Mouse (Mus musculus) neural tube, embryonic 15.5 days (tissue): ENCODE measurements around the gene Pga5. TPM values are rescaled to one million over a fixed set of nuclear protein-coding genes. Genes with fewer than 3 reads are reported as not detected.

ENCODE experiments used
- ATAC-seq: fragments of 200-750 bp; cut with Nextera tagmentation; 2 replicates; pipeline ENCODE4 v1.8.0; 2017; ENCODE audit warnings: mild to moderate bottlenecking, moderate TSS enrichment, moderate library complexity; ENCODE audit not compliant: low FRiP score
- H3K27ac ChIP-seq: fragments of 300-500 bp; sonication (generic); replicated peaks from 2 replicates; pipeline ENCODE4 v1.5.1; 2015; ENCODE audit warnings: mild to moderate bottlenecking, inconsistent platforms
- H3K27me3 ChIP-seq: fragments of 300-500 bp; sonication (generic); replicated peaks from 2 replicates; pipeline ENCODE4 v1.6.1; 2015; ENCODE audit warnings: inconsistent platforms
- H3K36me3 ChIP-seq: fragments of 300-500 bp; sonication (generic); 2 replicates; pipeline ENCODE4 v1.6.1; 2015; ENCODE audit warnings: inconsistent platforms
- H3K4me1 ChIP-seq: fragments of 300-500 bp; sonication (generic); 2 replicates; pipeline ENCODE4 v1.6.1; 2015; ENCODE audit warnings: inconsistent platforms
- H3K4me2 ChIP-seq: fragments of 300-500 bp; sonication (generic); 2 replicates; pipeline ENCODE4 v1.6.1; 2015; ENCODE audit warnings: inconsistent platforms, mild to moderate bottlenecking, moderate library complexity
- H3K4me3 ChIP-seq: fragments of 300-500 bp; sonication (generic); replicated peaks from 2 replicates; pipeline ENCODE4 v1.5.1; 2015; ENCODE audit warnings: mild to moderate bottlenecking, inconsistent platforms
- H3K9ac ChIP-seq: fragments of 300-500 bp; sonication (generic); replicated peaks from 2 replicates; pipeline ENCODE4 v1.6.1; 2015; ENCODE audit warnings: mild to moderate bottlenecking, inconsistent platforms
- H3K9me3 ChIP-seq: fragments of 300-500 bp; sonication (generic); replicated peaks from 2 replicates; pipeline ENCODE4 v1.6.1; 2016; ENCODE audit warnings: inconsistent platforms
- WGBS: fragments of 180-500 bp; shearing (Covaris S2); methylation state at CpG from one replicate; pipeline ENCODE4 v1.1.7; 2015; ENCODE audit warnings: mixed read lengths; 5-methylcytosine and 5-hydroxymethylcytosine counted together
- polyA plus RNA-seq: library from polyadenylated mRNA; unstranded; fragments of >200 nt; fragmentation: Nextera tagmentation; extraction: Ambion mirVana; gene quantifications from 2 replicates; pipeline ENCODE4 v1.2.1, GENCODE M21; 2015

Pga5 gene
- polyA plus RNA-seq, 1 experiment from 2014 or later: not detected

DNA sequence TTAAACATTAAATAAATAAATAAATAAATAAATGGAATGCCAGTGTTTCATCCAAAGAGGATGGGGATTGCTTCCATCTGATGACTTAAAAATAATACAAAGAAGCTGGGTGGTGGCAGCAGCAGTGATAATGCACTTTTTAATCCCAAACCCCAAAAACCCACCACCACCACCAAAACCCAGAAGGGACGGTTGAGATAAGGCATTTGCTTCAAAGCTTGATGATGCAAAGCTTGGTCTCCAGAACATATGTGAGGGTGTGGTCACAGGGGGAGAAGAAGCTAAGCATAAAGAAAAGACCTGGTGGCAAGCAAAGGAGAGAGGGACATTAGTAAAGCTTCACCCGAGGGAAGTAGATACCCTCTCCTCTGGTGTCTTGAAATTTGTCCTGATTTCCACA lies 16.0 kb downstream of the Pga5 start:
- 85% methylated on average over 2 of the region's 2 CpGs for WGBS
- Histone ChIP-seq H3K9me3 (no peaks in the 10 kb centered on the region), H3K27ac (no peak overlapping the region), H3K9ac (no peak overlapping the region), H3K27me3 (no peaks in the 10 kb centered on the region), H3K36me3 (no peaks in the 10 kb centered on the region), H3K4me1 (no peaks in the 10 kb centered on the region), H3K4me2 (no peak overlapping the region), H3K4me3 (no peak overlapping the region)
- ATAC-seq: no peak

DNA sequence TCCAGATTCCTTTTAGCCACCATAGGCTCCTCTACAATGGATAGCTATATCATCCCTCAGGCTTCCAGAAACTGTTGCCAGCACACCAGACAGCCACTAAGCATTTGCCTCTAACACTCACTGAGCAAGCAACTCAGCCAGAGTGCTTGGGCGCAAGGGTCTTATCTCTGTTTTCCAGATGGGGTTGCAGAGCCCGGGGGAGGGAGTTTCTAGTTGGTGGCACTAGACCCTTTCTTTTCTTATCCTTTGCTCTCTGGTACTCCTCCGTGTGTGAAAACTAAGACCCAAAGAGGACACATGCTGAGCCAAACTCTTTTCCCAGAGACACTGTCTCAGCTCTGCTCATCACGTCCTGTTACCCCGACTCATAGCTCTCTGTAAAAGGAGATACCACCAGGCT lies 16.5 kb downstream of the Pga5 start:
- Histone ChIP-seq H3K4me2 (no peak overlapping the region), H3K4me3 (no peak overlapping the region), H3K27me3 (no peaks in the 10 kb centered on the region), H3K27ac (no peak overlapping the region), H3K9me3 (no peaks in the 10 kb centered on the region), H3K4me1 (no peaks in the 10 kb centered on the region), H3K36me3 (no peaks in the 10 kb centered on the region), H3K9ac (no peak overlapping the region)
- no peak for ATAC-seq
- 81% methylated on average over 5 of the region's 5 CpGs for WGBS

DNA sequence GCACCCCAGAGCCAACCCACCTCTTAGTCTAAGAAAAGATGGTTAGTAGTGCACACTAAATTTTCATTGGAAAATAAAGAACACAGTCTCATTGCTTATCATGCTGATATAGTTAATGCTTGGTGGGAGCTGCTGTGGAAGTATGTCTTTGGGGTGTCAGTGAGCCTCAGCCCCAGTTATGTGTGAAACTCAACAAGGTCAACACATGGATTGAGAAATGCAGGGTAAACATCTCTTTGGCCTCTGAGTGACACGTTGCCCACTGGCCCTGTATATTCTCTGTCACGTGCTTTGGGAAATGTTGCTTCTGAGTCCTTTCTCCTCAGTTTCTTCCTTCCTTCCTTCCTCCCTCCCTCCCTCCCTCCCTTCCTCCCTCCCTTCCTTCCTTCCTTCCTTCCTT lies 19.5 kb downstream of the Pga5 start:
- no peaks in the 10 kb centered on the region for H3K4me1 ChIP-seq
- no peaks in the 10 kb centered on the region for H3K36me3 ChIP-seq
- no peaks in the 10 kb centered on the region for H3K9me3 ChIP-seq
- no peak overlapping the region for H3K9ac ChIP-seq
- H3K27me3 ChIP-seq: no peaks in the 10 kb centered on the region
- no peak overlapping the region for H3K4me3 ChIP-seq
- WGBS: 91% methylated on average over 2 of the region's 2 CpGs
- ATAC-seq: no peak
- H3K27ac ChIP-seq: no peak overlapping the region
- no peak overlapping the region for H3K4me2 ChIP-seq

DNA sequence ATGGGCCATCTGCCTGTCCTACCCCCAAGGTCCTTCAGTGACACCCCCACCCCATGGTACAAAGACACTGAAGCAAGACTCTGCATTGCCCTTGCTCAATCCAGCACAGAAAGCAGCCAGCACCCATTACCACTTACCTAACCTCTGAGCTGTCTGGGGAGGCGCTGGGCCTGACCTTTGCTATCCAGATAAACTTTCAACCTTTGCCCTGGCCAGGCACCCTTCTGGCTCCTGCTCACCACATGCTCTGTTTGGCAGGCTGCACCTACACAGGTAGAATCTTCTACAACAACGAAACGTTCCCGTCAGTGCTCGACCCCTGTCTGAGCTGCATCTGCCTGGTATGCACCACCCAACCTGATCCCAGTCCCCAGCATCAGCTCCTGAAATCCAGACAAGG lies 20.1 kb downstream of the Pga5 start:
- Histone ChIP-seq H3K4me3 (no peak overlapping the region), H3K9me3 (no peaks in the 10 kb centered on the region), H3K27ac (no peak overlapping the region), H3K27me3 (no peaks in the 10 kb centered on the region), H3K36me3 (no peaks in the 10 kb centered on the region), H3K4me1 (no peaks in the 10 kb centered on the region), H3K9ac (no peak overlapping the region), H3K4me2 (no peak overlapping the region)
- 86% methylated on average over 5 of the region's 5 CpGs for WGBS
- ATAC-seq: no peak

DNA sequence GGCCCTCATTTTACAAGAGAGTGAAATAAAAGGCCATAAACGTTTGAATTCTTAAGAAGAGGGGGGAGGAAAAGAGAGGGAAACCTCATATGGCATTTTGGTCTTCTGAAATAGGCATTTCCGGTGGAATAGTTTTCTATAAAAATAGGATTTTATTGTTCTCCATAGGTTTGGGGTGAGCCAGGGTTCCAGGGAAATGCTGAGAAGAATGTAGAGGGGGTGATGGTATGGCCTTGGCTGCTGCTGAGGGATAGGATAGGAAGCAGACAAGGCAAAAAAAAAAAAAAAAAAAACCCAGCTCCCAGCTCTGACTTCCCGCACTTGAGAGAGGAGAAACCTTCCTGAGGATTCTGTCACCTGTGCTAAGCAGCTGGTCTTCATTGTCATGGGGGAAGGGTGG lies 21.8 kb downstream of the Pga5 start:
- Histone ChIP-seq H3K4me2 (no peak overlapping the region), H3K27ac (no peak overlapping the region), H3K27me3 (no peaks in the 10 kb centered on the region), H3K36me3 (no peaks in the 10 kb centered on the region), H3K4me3 (no peak overlapping the region), H3K9me3 (no peaks in the 10 kb centered on the region), H3K4me1 (no peaks in the 10 kb centered on the region), H3K9ac (no peak overlapping the region)
- WGBS: 38% methylated on average over 3 of the region's 3 CpGs
- no peak for ATAC-seq

DNA sequence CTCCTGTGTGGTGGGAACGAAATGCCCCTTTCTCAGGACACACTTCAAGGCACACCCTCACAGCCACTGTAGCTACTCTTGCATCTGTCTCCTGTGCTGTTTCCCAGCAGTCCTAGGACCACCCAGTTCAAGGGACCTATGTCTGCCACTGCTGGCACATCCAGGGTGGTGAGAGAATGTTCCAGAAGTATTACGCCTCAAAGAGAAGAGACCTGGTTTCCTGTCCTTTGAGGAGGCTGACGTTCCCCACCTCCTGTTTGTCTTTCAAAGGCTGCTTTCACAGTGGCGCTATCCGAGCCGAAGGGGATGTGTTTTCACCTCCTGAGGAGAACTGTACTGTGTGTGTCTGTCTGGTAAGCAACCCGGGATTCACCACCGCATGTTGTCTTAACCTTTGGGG lies 29.7 kb downstream of the Pga5 start:
- H3K36me3 ChIP-seq: no peaks in the 10 kb centered on the region
- no peak for ATAC-seq
- H3K4me3 ChIP-seq: no peak overlapping the region
- WGBS: 81% methylated on average over 8 of the region's 8 CpGs
- H3K9ac ChIP-seq: no peak overlapping the region
- no peaks in the 10 kb centered on the region for H3K4me1 ChIP-seq
- H3K27me3 ChIP-seq: no peaks in the 10 kb centered on the region
- no peak overlapping the region for H3K4me2 ChIP-seq
- H3K9me3 ChIP-seq: no peaks in the 10 kb centered on the region
- H3K27ac ChIP-seq: no peak overlapping the region

DNA sequence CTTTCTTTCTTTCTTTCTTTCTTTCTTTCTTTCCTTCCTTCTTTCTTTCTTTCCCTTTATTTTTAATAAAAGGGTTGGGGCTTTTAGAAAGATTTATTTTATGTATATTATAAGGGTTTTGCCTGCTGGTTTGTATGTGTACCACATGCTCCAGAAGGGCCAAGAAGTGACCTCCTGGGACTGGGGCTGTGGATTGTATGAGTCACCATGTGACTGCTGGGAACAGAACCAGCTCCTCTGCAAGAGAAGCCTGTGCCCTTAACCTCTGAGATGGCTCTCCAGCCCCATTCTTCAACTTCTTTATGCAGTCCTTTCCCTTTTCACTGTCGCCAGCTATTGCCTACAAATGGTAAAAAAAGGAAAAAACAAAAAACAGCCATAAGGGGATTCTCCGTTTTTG lies 32.3 kb downstream of the Pga5 start:
- WGBS: 93% methylated on average over 2 of the region's 2 CpGs
- no peak for ATAC-seq

DNA sequence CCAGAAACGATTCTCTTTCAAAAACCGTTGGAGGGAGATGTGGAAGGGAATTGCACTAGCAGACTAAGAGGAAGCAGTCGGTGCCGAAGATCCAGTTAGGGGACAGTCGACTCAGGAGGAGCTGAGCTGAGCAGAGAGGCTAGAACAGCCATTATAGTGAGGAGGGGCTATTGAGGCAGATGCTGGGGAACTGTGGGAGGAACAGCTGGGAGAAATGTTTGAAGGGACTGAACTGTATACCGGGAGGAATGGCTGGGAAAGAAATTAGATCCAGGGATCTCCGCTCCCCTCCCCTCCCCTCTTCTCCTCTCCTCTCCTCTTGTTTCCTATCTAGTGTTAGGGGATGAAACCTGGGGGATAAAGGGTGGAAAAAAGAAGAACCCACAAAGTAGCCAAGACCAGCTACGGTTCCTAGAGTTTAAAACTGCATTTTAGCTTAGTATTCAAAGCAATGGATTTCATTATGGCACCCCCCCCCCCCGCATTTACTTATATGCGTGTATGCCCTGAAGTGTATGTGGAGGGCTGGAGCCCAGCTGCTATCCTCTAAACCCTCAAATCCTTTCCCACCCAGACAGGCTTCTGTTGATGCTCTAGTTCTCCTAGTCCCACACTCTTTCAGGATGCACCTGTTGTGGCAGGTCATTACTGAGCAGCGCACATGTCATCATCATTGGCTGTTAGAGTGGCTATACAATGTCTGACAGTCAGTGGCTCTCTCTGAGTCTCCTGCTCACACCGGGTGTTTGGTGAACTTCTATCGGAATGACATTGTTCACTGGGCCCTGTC lies 37.1 kb downstream of the Pga5 start:
- Histone ChIP-seq H3K4me2 (peak overlapping the region; percentile 17; the same call in 1 of the 2 replicates), H3K27me3 (no peaks in the 10 kb centered on the region), H3K9ac (no peak overlapping the region), H3K27ac (no peak overlapping the region), H3K4me1 (no peaks in the 10 kb centered on the region), H3K4me3 (no peak overlapping the region), H3K9me3 (no peaks in the 10 kb centered on the region), H3K36me3 (no peaks in the 10 kb centered on the region)
- ATAC-seq: no peak
- 48% methylated on average over 13 of the region's 13 CpGs for WGBS

More for the DNA sequence above, 32.3 kb downstream of the Pga5 start:
- Histone ChIP-seq H3K4me3 (no peak overlapping the region), H3K4me1 (no peaks in the 10 kb centered on the region), H3K36me3 (no peaks in the 10 kb centered on the region), H3K4me2 (no peak overlapping the region), H3K27ac (no peak overlapping the region), H3K9ac (no peak overlapping the region), H3K9me3 (no peaks in the 10 kb centered on the region), H3K27me3 (no peaks in the 10 kb centered on the region)

DNA sequence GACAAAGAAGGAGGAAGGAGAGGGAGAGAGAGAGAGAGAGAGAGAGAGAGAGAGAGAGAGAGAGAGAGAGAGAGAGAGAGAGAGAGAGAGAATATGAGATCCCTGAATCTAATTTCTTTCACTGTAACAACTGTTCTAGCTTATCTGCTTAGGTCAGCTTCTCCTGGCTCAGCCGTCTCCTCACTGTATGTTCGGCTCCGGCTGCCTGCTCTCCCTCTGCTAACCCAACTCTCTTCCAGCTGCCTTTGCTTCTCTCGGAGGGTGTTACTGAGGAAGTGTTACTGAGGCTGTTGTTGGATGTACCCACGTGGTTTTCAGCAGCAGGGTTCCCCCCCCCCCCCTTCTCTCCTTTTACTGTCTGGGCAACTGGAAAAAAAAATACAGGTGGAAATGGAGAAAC lies 37.8 kb downstream of the Pga5 start:
- Histone ChIP-seq H3K9me3 (no peaks in the 10 kb centered on the region), H3K27ac (no peak overlapping the region), H3K9ac (no peak overlapping the region), H3K27me3 (no peaks in the 10 kb centered on the region), H3K4me3 (no peak overlapping the region), H3K36me3 (no peaks in the 10 kb centered on the region), H3K4me1 (peaks cover 3% of the 10 kb centered on the region), H3K4me2 (peak overlapping the region; percentile 17; the same call in 1 of the 2 replicates)
- ATAC-seq: no peak
- 9% methylated on average over 5 of the region's 5 CpGs for WGBS

DNA sequence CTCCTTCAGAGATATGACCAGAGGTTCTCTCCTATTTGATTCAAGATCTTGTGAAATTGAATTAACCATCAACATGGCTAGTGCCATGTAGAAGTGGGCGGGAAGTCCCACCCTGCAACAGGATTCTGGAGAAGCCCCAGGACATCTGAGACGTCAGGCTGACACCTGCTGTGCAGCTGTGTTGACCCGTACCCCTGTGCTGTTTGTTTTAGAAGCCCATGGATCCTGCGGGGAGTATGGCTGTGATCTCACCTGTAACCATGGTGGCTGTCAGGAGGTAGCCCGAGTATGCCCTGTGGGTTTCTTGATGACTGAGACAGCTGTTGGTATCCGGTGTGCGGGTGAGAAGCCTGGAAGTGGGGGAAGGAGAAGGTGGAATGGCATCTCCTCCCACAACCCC lies 40.0 kb downstream of the Pga5 start:
- Histone ChIP-seq H3K4me3 (no peak overlapping the region), H3K27me3 (no peaks in the 10 kb centered on the region), H3K4me1 (peaks cover 18% of the 10 kb centered on the region), H3K27ac (no peak overlapping the region), H3K9ac (no peak overlapping the region), H3K9me3 (no peaks in the 10 kb centered on the region), H3K4me2 (no peak overlapping the region), H3K36me3 (no peaks in the 10 kb centered on the region)
- WGBS: 61% methylated on average over 7 of the region's 7 CpGs
- ATAC-seq: no peak

DNA sequence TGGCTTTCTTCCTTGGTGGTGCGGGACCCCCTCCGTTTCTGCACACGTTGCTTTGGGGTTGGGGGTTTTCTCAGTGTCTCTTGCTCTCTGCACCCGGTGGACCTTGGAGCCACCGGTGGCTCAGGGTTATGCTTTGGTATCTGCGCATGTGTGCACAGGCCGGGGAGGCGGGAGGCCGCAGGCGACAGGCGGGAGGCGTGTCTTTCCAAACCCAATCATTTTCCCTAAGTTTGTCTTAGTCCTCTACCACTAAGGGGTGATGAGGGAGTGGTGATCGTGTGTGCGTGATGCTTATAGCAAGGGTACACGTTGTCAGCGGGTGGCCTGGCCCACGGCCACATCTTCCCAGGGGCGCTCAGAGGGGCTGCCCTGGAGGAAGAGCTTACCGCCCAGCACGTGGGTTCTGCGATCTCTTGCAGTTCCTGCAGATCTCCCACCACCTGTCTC lies 43.0 kb downstream of the Pga5 start:
- Histone ChIP-seq H3K4me3 (peak overlapping the region; percentile 47), H3K4me1 (peaks cover 18% of the 10 kb centered on the region), H3K9ac (peak overlapping the region; percentile 57), H3K27me3 (no peaks in the 10 kb centered on the region), H3K36me3 (peaks cover 15% of the 10 kb centered on the region), H3K27ac (peak overlapping the region; percentile 38), H3K9me3 (no peaks in the 10 kb centered on the region), H3K4me2 (peak overlapping the region; percentile 96)
- WGBS: 8% methylated on average over 21 of the region's 21 CpGs
- ATAC-seq: peak; percentile 91

DNA sequence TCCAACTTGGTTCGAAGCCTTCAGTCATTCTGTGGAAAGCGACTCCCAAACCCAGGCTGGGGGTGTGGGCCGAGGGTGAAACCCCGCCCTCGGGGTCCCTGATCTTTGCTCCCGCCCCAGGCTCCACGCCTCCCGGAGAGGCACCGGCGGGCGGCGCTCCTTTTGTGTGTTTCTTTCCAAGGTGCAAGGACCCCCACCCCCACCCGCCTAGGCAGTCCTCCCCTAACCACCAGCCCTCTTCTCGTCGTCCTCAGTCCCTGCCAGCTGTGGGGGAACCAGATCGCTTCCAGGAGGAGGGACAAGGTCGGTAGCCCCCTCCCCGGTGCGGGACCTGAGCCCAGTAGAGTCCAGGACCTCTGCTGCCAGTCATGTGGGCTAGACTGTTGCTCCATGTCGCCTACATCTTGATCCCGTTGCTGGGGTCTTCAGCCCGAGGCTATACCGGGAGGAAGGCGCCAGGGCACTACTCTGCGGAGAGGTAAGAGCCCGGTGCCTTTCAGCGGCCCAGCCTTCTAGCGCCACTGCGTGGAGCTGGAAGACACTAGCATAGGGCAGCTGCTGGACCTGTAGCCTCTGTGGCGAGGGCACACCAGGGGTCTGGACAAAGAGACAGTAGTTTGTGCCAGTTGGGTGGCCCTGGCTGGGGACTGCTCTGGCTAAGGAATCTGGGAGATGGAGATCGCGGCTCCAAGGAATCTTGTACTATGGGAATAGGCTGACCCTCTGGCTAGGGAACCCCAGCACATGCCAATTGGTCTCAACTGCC lies 43.6 kb downstream of the Pga5 start, which contains the start of gene Vwce:
TSS of gene Vwce (plus strand) at position 108 of the 766 bp plus-strand sequence.
- H3K36me3 ChIP-seq: peaks cover 21% of the 10 kb centered on the region
- H3K4me1 ChIP-seq: peaks cover 18% of the 10 kb centered on the region
- ATAC-seq: peak; percentile 86
- peak within 1 kb of the TSS; percentile 96 for H3K4me2 ChIP-seq
- 3% methylated on average over 32 of the region's 32 CpGs for WGBS
- peak within 1 kb of the TSS; percentile 47 for H3K4me3 ChIP-seq
- no peaks in the 10 kb centered on the region for H3K27me3 ChIP-seq
- H3K27ac ChIP-seq: peak within 1 kb of the TSS; percentile 38
- H3K9ac ChIP-seq: peak within 1 kb of the TSS; percentile 57
- no peaks in the 10 kb centered on the region for H3K9me3 ChIP-seq
